Mouse (Mus musculus) CD4-positive, CD25-positive, alpha-beta regulatory T cell, adult 9 weeks (primary cell): ENCODE data around the gene Mtch1. TPM values are rescaled to one million over a fixed set of nuclear protein-coding genes. Genes with fewer than 3 reads are reported as not detected.

Source experiments
- polyA plus RNA-seq: library from polyadenylated mRNA; unstranded; fragments of 100-300 nt; shearing (Covaris generic); gene quantifications from one replicate; pipeline ENCODE4 v1.2.1, GENCODE M21; 2017

Gene Mtch1
- 7.5 TPM for polyA plus RNA-seq

DNA sequence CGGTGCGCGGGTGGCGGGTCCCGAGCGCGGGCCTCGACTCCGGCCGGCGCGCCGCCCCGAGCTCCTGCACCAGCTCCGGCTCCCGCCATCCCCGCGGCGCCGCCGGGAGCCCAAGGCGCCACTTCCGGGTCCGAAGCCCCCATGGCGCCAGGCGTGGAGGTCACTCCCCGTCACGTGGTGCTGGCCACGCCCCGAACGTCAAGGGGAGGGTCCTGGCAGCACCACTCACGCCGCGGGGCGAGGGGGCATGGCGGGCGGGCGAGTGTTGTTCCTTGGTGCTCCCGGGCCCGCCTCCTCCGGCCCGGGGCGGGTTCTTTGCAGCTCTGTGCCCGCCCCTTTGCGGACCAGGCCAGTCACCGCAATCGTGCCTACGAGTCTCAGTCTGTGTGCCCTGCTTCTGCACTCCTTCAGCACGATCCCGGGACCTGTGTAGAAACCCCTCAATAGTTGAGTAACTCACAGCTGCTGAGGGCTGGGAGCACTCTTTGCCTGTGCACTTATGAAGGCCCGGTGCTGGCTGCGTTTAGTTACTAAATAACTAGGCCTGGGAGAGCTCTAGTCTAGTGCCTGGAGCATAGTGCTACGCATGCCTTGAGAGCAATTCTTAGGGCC, at the start of gene Mtch1:
TSS of gene Mtch1 (minus strand) at position 290 of the 612 bp plus-strand sequence.

DNA sequence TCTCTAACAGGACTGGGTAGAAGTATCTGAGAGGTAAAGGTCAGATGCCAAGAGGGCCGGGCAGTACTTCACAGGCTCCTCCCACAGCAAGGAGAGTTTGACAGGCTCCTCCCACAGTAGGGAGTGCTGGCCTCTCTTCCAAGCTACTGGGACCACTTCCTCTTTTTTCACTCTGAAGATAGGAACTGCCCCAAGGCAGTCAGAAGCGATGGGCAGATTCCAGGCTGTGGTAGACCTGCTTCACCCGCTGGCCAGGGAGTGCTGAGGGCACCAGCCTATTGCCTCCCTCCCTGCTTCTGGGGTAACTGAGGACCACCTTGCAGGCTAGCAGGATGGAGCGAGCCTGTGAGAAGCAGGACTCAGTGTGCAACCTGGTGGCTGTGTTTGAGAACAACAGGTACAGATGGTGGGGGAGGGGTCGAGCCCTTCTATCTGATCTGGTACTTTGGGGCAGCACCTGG, 13.1 kb upstream of the Mtch1 start, which contains the start of gene Fgd2:
TSS of gene Fgd2 (plus strand) at position 154 of the 461 bp plus-strand sequence.

DNA sequence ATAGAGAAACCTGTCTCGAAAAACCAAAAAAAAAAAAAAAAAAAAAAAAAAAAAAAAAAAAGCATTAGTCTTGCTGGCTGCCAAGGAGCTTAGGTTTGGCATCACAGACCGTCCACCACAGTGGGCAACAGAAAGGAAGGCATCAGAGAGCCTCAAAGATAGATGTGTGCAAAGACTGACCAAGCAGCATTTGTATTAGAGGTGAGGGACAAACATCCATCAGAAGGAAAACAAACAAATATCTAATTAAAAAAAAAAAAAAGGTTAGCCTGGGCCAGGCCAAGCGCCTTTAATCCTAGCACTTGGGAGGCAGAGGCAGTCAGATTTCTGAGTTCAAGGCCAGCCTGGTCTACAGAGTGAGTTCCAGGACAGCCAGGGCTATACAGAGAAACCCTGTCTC, 30.4 kb downstream of the Mtch1 start, which contains the start of gene Pi16:
TSS of gene Pi16 (plus strand) at position 301 of the 400 bp plus-strand sequence.

Other genes starting within 250 kb of the Mtch1 start
- gene Rab44, start 233.8 kb downstream of the Mtch1 start, polyA plus RNA-seq: not detected
- gene Cpne5, start 109.8 kb downstream of the Mtch1 start, polyA plus RNA-seq: 0.99 TPM
- 89.1 TPM for gene Ppil1, start 83.7 kb downstream of the Mtch1 start, polyA plus RNA-seq
- 152 TPM for gene BC004004, start 79.1 kb downstream of the Mtch1 start, polyA plus RNA-seq
- gene Pi16, start 30.3 kb downstream of the Mtch1 start, polyA plus RNA-seq: 0.16 TPM
- gene Fgd2, start 13.0 kb upstream of the Mtch1 start, polyA plus RNA-seq: 1.3 TPM
- gene Pim1, start 142.8 kb upstream of the Mtch1 start, polyA plus RNA-seq: 34.1 TPM
- not detected for gene Gm17657, start 201.7 kb upstream of the Mtch1 start, polyA plus RNA-seq
- gene Tbc1d22b, start 201.9 kb upstream of the Mtch1 start, polyA plus RNA-seq: 30.4 TPM
- 5.6 TPM for gene Tmem217, start 204.5 kb upstream of the Mtch1 start, polyA plus RNA-seq